Mouse (Mus musculus) CH12.LX (cell line): ENCODE measurements around the gene Kif17. TPM values are rescaled to one million over a fixed set of nuclear protein-coding genes. Genes with fewer than 3 reads are reported as not detected.
A peak's percentile ranks its signal among the peaks of the same experiment; 100 is the strongest.

Experiments
- DNase-seq: peaks from one replicate; pipeline ENCODE4 v3.0.0-alpha.2; 2013; ENCODE audit errors: extremely low read depth
- H3K27ac ChIP-seq: 2 replicates; pipeline ENCODE4 v1.5.1; 2012; ENCODE audit warnings: low read depth, mild to moderate bottlenecking, control low read depth, moderate library complexity; ENCODE audit not compliant: insufficient read depth
- H3K27me3 ChIP-seq: replicated peaks from 2 replicates; pipeline ENCODE3; 2012; ENCODE audit warnings: inconsistent platforms
- H3K36me3 ChIP-seq, 2 experiments: replicated peaks in 1 of 2; 2 replicates each; pipeline versions ENCODE3 to v1.6.1; 2012; ENCODE audit warnings: inconsistent platforms in 1 of 2, low read length in 1 of 2, mild to moderate bottlenecking in 1 of 2, mixed read lengths in 1 of 2, moderate library complexity in 1 of 2; ENCODE audit not compliant: control insufficient read depth in 1 of 2, insufficient read depth in 1 of 2
- H3K4me1 ChIP-seq, 2 experiments: 2 replicates each; pipeline ENCODE4 v1.6.1; 2012; ENCODE audit warnings: inconsistent platforms in 1 of 2, moderate library complexity in 1 of 2; ENCODE audit not compliant: insufficient read depth in 2 of 2, control insufficient read depth in 1 of 2
- H3K4me2 ChIP-seq: 2 replicates; pipeline ENCODE4 v1.6.1; 2012; ENCODE audit warnings: low read depth, mild to moderate bottlenecking, control low read depth; ENCODE audit not compliant: poor library complexity, insufficient read depth, severe bottlenecking
- H3K4me3 ChIP-seq, 3 experiments: fragments of 150-350 bp in 1 of 3; sonication (generic) in 1 of 3; replicated peaks in 1 of 3; 2 replicates each; pipeline versions ENCODE3 to v1.5.1; 2011 to 2012; ENCODE audit warnings: low read depth in 2 of 3, low read length in 2 of 3, mild to moderate bottlenecking in 2 of 3, moderate library complexity in 2 of 3, control low read depth in 1 of 3, improper control_type of control experiment in 1 of 3, inconsistent platforms in 1 of 3, mixed read lengths in 1 of 3; ENCODE audit not compliant: poor library complexity in 1 of 3
- H3K79me2 ChIP-seq: replicated peaks from 2 replicates; pipeline ENCODE4 v1.6.1; 2012; ENCODE audit warnings: mild to moderate bottlenecking, moderate library complexity; ENCODE audit not compliant: control insufficient read depth, poor library complexity, insufficient read depth, severe bottlenecking; ENCODE audit errors: extremely low read depth
- H3K9ac ChIP-seq: 2 replicates; pipeline ENCODE4 v1.6.1; 2012; ENCODE audit warnings: low read depth, mild to moderate bottlenecking, control low read depth, moderate library complexity; ENCODE audit not compliant: insufficient read depth
- H3K9me3 ChIP-seq: replicated peaks from 2 replicates; pipeline ENCODE3; 2012; ENCODE audit warnings: low read length, inconsistent platforms, mixed read lengths
- BHLHE40 ChIP-seq: IDR thresholded peaks from 2 replicates; pipeline ENCODE4 v1.6.1; 2011; ENCODE audit warnings: mild to moderate bottlenecking, low read depth, low read length, improper control_type of control experiment
- CHD2 ChIP-seq: IDR thresholded peaks from 2 replicates; pipeline ENCODE4 v1.6.1; 2011; ENCODE audit warnings: low read length, improper control_type of control experiment
- CTCF ChIP-seq, 2 experiments: IDR thresholded peaks in 1 of 2; conservative IDR thresholded peaks in 1 of 2; 2 replicates each; pipeline ENCODE4 v1.5.1; 2011 to 2012; ENCODE audit warnings: low read depth in 2 of 2, low read length in 2 of 2, improper control_type of control experiment in 1 of 2, inconsistent platforms in 1 of 2, mild to moderate bottlenecking in 1 of 2, moderate library complexity in 1 of 2
- E2F4 ChIP-seq: IDR thresholded peaks from 2 replicates; pipeline ENCODE4 v1.6.1; 2011; ENCODE audit warnings: low read depth, low read length, improper control_type of control experiment; ENCODE audit not compliant: insufficient replicate concordance
- ELF1 ChIP-seq: IDR thresholded peaks from 2 replicates; pipeline ENCODE4 v1.6.1; 2014; ENCODE audit warnings: low read depth, mild to moderate bottlenecking, inconsistent platforms, low read length, improper control_type of control experiment
- GABPA ChIP-seq: IDR thresholded peaks from 2 replicates; pipeline ENCODE4 v1.6.1; 2012; ENCODE audit warnings: low read depth, low read length, improper control_type of control experiment, inconsistent platforms; ENCODE audit not compliant: insufficient replicate concordance
- HCFC1 ChIP-seq: IDR thresholded peaks from 2 replicates; pipeline ENCODE4 v1.6.1; 2012; ENCODE audit warnings: low read depth, mild to moderate bottlenecking, inconsistent platforms, low read length, improper control_type of control experiment
- JUND ChIP-seq: conservative IDR thresholded peaks from 2 replicates; pipeline ENCODE4 v1.6.1; 2011; ENCODE audit warnings: low read depth, low read length, improper control_type of control experiment
- MAZ ChIP-seq: IDR thresholded peaks from 2 replicates; pipeline ENCODE4 v1.6.1; 2012; ENCODE audit warnings: low read depth, mild to moderate bottlenecking, inconsistent platforms, low read length, improper control_type of control experiment, moderate library complexity
- MEF2A ChIP-seq: IDR thresholded peaks from 2 replicates; pipeline ENCODE4 v1.6.1; 2014; ENCODE audit warnings: low read depth, mild to moderate bottlenecking, inconsistent platforms, low read length, improper control_type of control experiment, borderline replicate concordance
- PAX5 ChIP-seq: IDR thresholded peaks from 2 replicates; pipeline ENCODE4 v1.6.1; 2012; ENCODE audit warnings: low read length, inconsistent platforms, mixed read lengths
- POLR2A ChIP-seq: IDR thresholded peaks from 2 replicates; pipeline ENCODE4 v1.6.1; 2011; ENCODE audit warnings: low read depth, mild to moderate bottlenecking, improper control_type of control experiment, low read length
- POLR2AphosphoS2 ChIP-seq: IDR thresholded peaks from 2 replicates; pipeline ENCODE4 v1.6.1; 2011; ENCODE audit warnings: low read depth, low read length, improper control_type of control experiment
- RCOR1 ChIP-seq: conservative IDR thresholded peaks from 2 replicates; pipeline ENCODE4 v1.6.1; 2012; ENCODE audit warnings: low read depth, mild to moderate bottlenecking, inconsistent platforms, low read length, improper control_type of control experiment
- SIN3A ChIP-seq: IDR thresholded peaks from 2 replicates; pipeline ENCODE4 v1.6.1; 2012; ENCODE audit warnings: low read length, improper control_type of control experiment, inconsistent platforms
- SMC3 ChIP-seq: IDR thresholded peaks from 2 replicates; pipeline ENCODE4 v1.6.1; 2011; ENCODE audit warnings: low read depth, low read length, improper control_type of control experiment
- TBP ChIP-seq: conservative IDR thresholded peaks from 2 replicates; pipeline ENCODE4 v1.6.1; 2011; ENCODE audit warnings: low read depth, low read length, improper control_type of control experiment
- TCF12 ChIP-seq: IDR thresholded peaks from 2 replicates; pipeline ENCODE4 v1.6.1; 2014; ENCODE audit warnings: low read depth, mild to moderate bottlenecking, inconsistent platforms, low read length, improper control_type of control experiment
- USF1 ChIP-seq: IDR thresholded peaks from 2 replicates; pipeline ENCODE4 v1.6.1; 2014; ENCODE audit warnings: low read depth, mild to moderate bottlenecking, inconsistent platforms, low read length, improper control_type of control experiment
- ZMIZ1 ChIP-seq: IDR thresholded peaks from 2 replicates; pipeline ENCODE4 v1.6.1; 2012; ENCODE audit warnings: low read depth, mild to moderate bottlenecking, inconsistent platforms, low read length, improper control_type of control experiment
- dilution Hi-C: fragments of 300-500 bp; cut with MboI; formaldehyde crosslinking; loops from 2 replicates; pipeline ENCODE4 v1.14.3; 2020; ENCODE audit warnings: low sequenced_read_pairs; ENCODE audit not compliant: extremely low pct_unique_long_range_greater_than_20kb, extremely low pct_ligation_motif_present
- in situ Hi-C: fragments of 300-500 bp; cut with MboI; formaldehyde crosslinking; loops from 3 replicates; pipeline ENCODE4 v1.14.3; 2019; ENCODE audit warnings: low sequenced_read_pairs, low pct_ligation_motif_present, low pct_unique_long_range_greater_than_20kb, mixed read lengths
- polyA plus RNA-seq: library from polyadenylated mRNA; unstranded; fragments of >175 nt; gene quantifications from 2 replicates; pipeline ENCODE4 v1.2.1, GENCODE M21; 2012; ENCODE audit warnings: low read depth; ENCODE audit not compliant: insufficient read length
- total RNA-seq, 2 experiments: library from RNA; depleted of rRNA; stranded (reverse); fragments of 300-350 nt in 1 of 2; fragments of >200 nt in 1 of 2; gene quantifications; 2 replicates each; pipeline ENCODE4 v1.2.3; 2012 to 2014

Gene Kif17
- total and polyA plus RNA-seq, 3 experiments = 0.17 to 1.5 (median 0.55) TPM

- dilution Hi-C loops (no loop called here), in situ Hi-C loops (loop anchor here (25.0 kb wide), 1 partner anchor 351 kb away; no protein-coding TSS in a partner anchor)
- Histone ChIP-seq H3K79me2 (no peaks in the 10 kb centered on the region), H3K4me3 (no peak overlapping the region), H3K4me2 (no peak overlapping the region)
- no peak for DNase-seq
- TF ChIP-seq HCFC1 (no peak), POLR2A (no peak), SIN3A (no peak), GABPA (no peak), ELF1 (no peak), SMC3 (no peak), MAZ (no peak), CTCF (conservative IDR thresholded peaks at IDR 0.05 in 1 of 2, IDR thresholded peaks at IDR 0.05 in 1 of 2; ENCODE audit: low read depth in 2 of 2, low read length in 2 of 2) (no peak), E2F4 (no peak), PAX5 (no peak), ZMIZ1 (no peak)
- TF ChIP-seq, all 38 proteins: peak for 0
- peaks cover 2% of the 10 kb centered on the region for H3K9me3 ChIP-seq
- no peak overlapping the region for H3K27ac ChIP-seq
- H3K4me1 ChIP-seq = no peaks in the 10 kb centered on the region
- no peak overlapping the region for H3K9ac ChIP-seq
- H3K36me3 ChIP-seq = peaks cover 50 to 85% of the 10 kb centered on the region in 2 experiments
- no peaks in the 10 kb centered on the region for H3K27me3 ChIP-seq
These were observed 63.6 kb downstream of the Kif17 start for GRCm38 (mm10) chr4:138313795-138314194.

DNA sequence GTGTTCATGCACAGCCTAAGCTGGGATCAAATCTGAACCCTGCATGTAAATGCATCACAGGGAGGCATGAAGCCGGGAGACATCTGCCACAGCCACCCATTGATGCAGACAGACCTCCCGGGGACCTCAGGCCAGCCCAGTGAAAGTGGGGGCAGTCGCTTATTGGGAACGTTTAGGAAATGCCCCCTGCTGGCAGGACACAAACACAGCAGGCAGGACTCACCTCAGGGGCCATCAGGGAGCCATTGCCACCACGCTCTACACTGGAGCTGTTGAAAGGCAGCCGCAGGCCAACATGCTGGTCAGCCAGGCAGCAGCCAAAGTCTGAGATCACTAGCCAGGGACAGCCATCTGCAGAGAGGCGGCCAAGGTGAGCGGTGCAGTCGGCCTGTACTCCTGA lies 65.5 kb downstream of the Kif17 start:
- peaks cover 2% of the 10 kb centered on the region for H3K9me3 ChIP-seq
- peaks cover 31 to 68% of the 10 kb centered on the region in 2 experiments for H3K36me3 ChIP-seq
- TF ChIP-seq RCOR1 = no peak
- TF ChIP-seq USF1 = no peak
- TF ChIP-seq SMC3 = peak; percentile 7; the same call in 1 of the 2 replicates
- no peak for TF ChIP-seq MEF2A
- TF ChIP-seq JUND = no peak
- TF ChIP-seq POLR2AphosphoS2 = no peak
- no peak for TF ChIP-seq CHD2
- TF ChIP-seq CTCF (conservative IDR thresholded peaks at IDR 0.05 in 1 of 2, IDR thresholded peaks at IDR 0.05 in 1 of 2; ENCODE audit: low read depth in 2 of 2, low read length in 2 of 2) = peak; percentile 30 to 54; a peak in 3 of 4 replicates
- TF ChIP-seq TBP = no peak
- TF ChIP-seq BHLHE40 = no peak
- TF ChIP-seq HCFC1 = no peak
- TF ChIP-seq TCF12 = no peak
- no peaks in the 10 kb centered on the region for H3K4me1 ChIP-seq
- peak; percentile 35 for DNase-seq
- H3K27me3 ChIP-seq = no peaks in the 10 kb centered on the region
- no peaks in the 10 kb centered on the region for H3K79me2 ChIP-seq
- dilution Hi-C loops = no loop called here
- no peak overlapping the region for H3K27ac ChIP-seq
- no peak overlapping the region for H3K9ac ChIP-seq
- no peak overlapping the region for H3K4me3 ChIP-seq
- no peak overlapping the region for H3K4me2 ChIP-seq
- in situ Hi-C loops = loop anchor here (5.0 to 25.0 kb wide), 2 partner anchors 117 to 353 kb away; partner anchors contain the start of gene Mul1
